ENCODE assay signal across 8 mouse cellular contexts in the genomic region with DNA sequence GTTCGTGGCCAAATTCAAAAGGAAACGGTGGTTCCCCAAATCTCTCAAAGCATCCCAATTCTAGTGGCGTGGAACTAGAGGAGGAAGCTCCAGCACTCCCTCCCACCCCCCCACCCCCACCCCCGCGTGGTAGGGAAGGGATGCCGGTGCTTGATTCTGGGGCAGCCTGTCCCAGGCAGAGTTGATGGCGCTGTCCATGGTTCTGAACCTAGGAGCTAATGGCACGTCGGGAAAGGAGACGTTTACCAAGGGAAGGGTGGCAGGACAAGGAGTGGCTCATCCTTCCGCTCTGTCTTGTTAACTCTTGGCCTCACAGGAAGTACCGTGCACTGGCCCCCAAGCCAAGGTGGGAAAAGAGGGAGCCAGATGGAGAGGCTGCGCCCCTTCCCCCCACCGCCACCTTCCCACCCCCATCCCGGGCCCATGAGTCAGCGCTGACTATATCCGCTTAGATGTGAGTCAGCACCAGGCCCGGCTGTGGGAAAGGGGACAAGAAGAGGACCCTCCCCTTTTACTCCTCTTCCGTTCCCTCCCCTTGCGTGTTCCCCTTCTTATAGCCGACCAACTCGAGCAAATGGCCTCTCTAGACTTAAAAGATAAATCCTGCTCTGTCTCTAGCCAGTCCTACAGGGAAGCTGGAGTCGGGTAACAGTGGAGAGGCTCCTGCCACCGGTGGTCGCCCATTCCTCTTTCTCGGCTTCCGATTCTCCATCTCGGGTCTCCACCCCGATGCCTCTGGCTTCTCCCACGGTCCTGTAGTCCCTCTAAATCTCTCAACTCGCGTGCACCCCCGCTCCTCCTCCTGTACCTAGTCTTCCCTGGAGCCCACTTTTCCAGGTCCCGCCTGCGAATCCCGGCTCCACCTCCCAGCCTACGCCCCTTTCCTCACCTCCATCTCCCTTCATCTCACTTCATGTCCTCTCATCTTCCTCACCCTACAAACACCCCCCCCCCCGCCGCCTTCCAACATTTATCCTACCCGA. TPM values are rescaled to one million over a fixed set of nuclear protein-coding genes. Genes with fewer than 3 reads are reported as not detected.
A peak's percentile ranks its signal among the peaks of the same experiment; 100 is the strongest.
DNase-seq lines count a peak whose midpoint lies in the region; ATAC-seq and TF ChIP-seq lines count a peak whose summit lies in the region.

No protein-coding gene starts in this region.

- WGBS in thymus, adult 2 months: 4% methylated on average over 40 of the region's 40 CpGs
- WGBS in forebrain, embryonic 16.5 days: under 1% methylated on average over 38 of the region's 40 CpGs
- 1% methylated on average over 40 of the region's 40 CpGs for WGBS in kidney, embryonic 14.5 days

- H3K9me3 ChIP-seq in forebrain, embryonic 16.5 days (ENCODE audit: control insufficient read depth, low read length): no peaks in the 10 kb centered on the region
- H3K9me3 ChIP-seq in kidney, embryonic 14.5 days (ENCODE audit: control insufficient read depth, low read length): no peaks in the 10 kb centered on the region

- no peak for TF ChIP-seq POLR2A in thymus, adult 2 months (IDR thresholded peaks at IDR 0.05; ENCODE audit: control insufficient read depth, extremely low read depth, insufficient read depth, low read length, poor library complexity)

- peak overlapping the region; percentile 52 for H3K9ac ChIP-seq in forebrain, embryonic 16.5 days (replicated peaks; ENCODE audit: low read depth, low read length)
- H3K9ac ChIP-seq in kidney, embryonic 14.5 days (ENCODE audit: low read depth, low read length): no peak overlapping the region

- no peaks in the 10 kb centered on the region for H3K4me1 ChIP-seq in thymus, adult 2 months (replicated peaks; ENCODE audit: control insufficient read depth, insufficient read depth, low read length)
- peaks cover 12% of the 10 kb centered on the region for H3K4me1 ChIP-seq in forebrain, embryonic 16.5 days (replicated peaks; ENCODE audit: control insufficient read depth, insufficient read depth, low read length)
- H3K4me1 ChIP-seq in kidney, embryonic 14.5 days (ENCODE audit: control insufficient read depth, insufficient read depth, low read length): no peaks in the 10 kb centered on the region

- DNase-seq in thymus, adult 2 months: peak; percentile 54
- DNase-seq in thymus, adult 18-20 months: no peak
- DNase-seq in c-Kit-positive CD71-negative TER-119-negative erythroid progenitor cells, embryonic 14.5 days (ENCODE audit: low read depth): peak; percentile 74
- DNase-seq in lung, postnatal 25 days (ENCODE audit: low spot score): peak; percentile 38
- peak; percentile 78 for DNase-seq in retina, embryonic 14.5 days (ENCODE audit: low spot score)

- H3K36me3 ChIP-seq in thymus, adult 2 months (ENCODE audit: control insufficient read depth, insufficient read depth, low read length): no peaks in the 10 kb centered on the region
- H3K36me3 ChIP-seq in forebrain, embryonic 16.5 days (ENCODE audit: control insufficient read depth, insufficient read depth): no peaks in the 10 kb centered on the region
- H3K36me3 ChIP-seq in kidney, embryonic 14.5 days (ENCODE audit: control insufficient read depth, insufficient read depth, low read length): no peaks in the 10 kb centered on the region

- no peak for TF ChIP-seq CTCF in thymus, adult 2 months (IDR thresholded peaks at IDR 0.05; ENCODE audit: borderline replicate concordance, control insufficient read depth, extremely low read depth, insufficient read depth, low read length, poor library complexity)

- H3K4me2 ChIP-seq in forebrain, embryonic 16.5 days (ENCODE audit: low read length): peak overlapping the region; percentile 68
- no peak overlapping the region; the same call in 1 of the 2 replicates for H3K4me2 ChIP-seq in kidney, embryonic 14.5 days (replicated peaks; ENCODE audit: low read depth, low read length)

- H3K27ac ChIP-seq in thymus, adult 2 months (ENCODE audit: control insufficient read depth, insufficient read depth, low read length): no peak overlapping the region
- no peak overlapping the region for H3K27ac ChIP-seq in forebrain, embryonic 16.5 days (ENCODE audit: low read length)
- no peak overlapping the region for H3K27ac ChIP-seq in kidney, embryonic 14.5 days (ENCODE audit: low read depth, low read length)

- peaks cover 7% of the 10 kb centered on the region; the same call in 1 of the 2 replicates for H3K27me3 ChIP-seq in thymus, adult 2 months (ENCODE audit: control insufficient read depth, insufficient read depth, low read length)
- peaks cover 41% of the 10 kb centered on the region for H3K27me3 ChIP-seq in forebrain, embryonic 16.5 days (replicated peaks; ENCODE audit: control insufficient read depth, insufficient read depth, low read length)
- H3K27me3 ChIP-seq in kidney, embryonic 14.5 days (ENCODE audit: control insufficient read depth, insufficient read depth, low read length): peaks cover 31% of the 10 kb centered on the region

- peak; percentile 65 for ATAC-seq in forebrain, embryonic 16.5 days
- peak; percentile 49 for ATAC-seq in kidney, embryonic 14.5 days (ENCODE audit: low FRiP score, low TSS enrichment)
- ATAC-seq in erythroid progenitor cell, adult 5-6 weeks (replicated peaks; ENCODE audit: low FRiP score, poor library complexity, severe bottlenecking): no peak

- no peak overlapping the region for H3K4me3 ChIP-seq in thymus, adult 2 months (ENCODE audit: control insufficient read depth, insufficient read depth, low read length)
- peak overlapping the region; percentile 51 for H3K4me3 ChIP-seq in forebrain, embryonic 16.5 days (replicated peaks; ENCODE audit: low read length)
- peak overlapping the region; percentile 16 for H3K4me3 ChIP-seq in kidney, embryonic 14.5 days (ENCODE audit: low read length)

RNA-seq across cellular contexts. Expression of a gene that starts 1.0 kb away (rescaled TPM):
- polyA plus RNA-seq in thymus, adult 2 months (2012; rRNA removed): 2.6 and 3.0 TPM in 2 replicates
- polyA plus RNA-seq in forebrain, embryonic 16.5 days (2015; fragmentation: Nextera tagmentation; extraction: Ambion mirVana): 6.1 and 10.7 TPM in 2 replicates
- 0.08 TPM in 1 of 2 replicates, not detected in the other for polyA plus RNA-seq in kidney, embryonic 14.5 days (2014; fragmentation: Nextera tagmentation; extraction: Ambion mirVana)
- not detected in 2 replicates for total RNA-seq in erythroid progenitor cell, adult 5-6 weeks (2015; ENCODE audit: low replicate concordance)
- not detected in 2 replicates for total RNA-seq in erythroid progenitor cell, adult 5-6 weeks (2017; ENCODE audit: low replicate concordance)

RNA-seq across cellular contexts. Expression of a gene that starts 15.0 kb away (rescaled TPM):
- polyA plus RNA-seq in thymus, adult 2 months (2012; rRNA removed): 5.6 and 9.0 TPM in 2 replicates
- polyA plus RNA-seq in forebrain, embryonic 16.5 days (2015; fragmentation: Nextera tagmentation; extraction: Ambion mirVana): 29.3 and 76.1 TPM in 2 replicates
- polyA plus RNA-seq in kidney, embryonic 14.5 days (2014; fragmentation: Nextera tagmentation; extraction: Ambion mirVana): not detected in 2 replicates
- not detected in 2 replicates for total RNA-seq in erythroid progenitor cell, adult 5-6 weeks (2015; ENCODE audit: low replicate concordance)
- not detected in 2 replicates for total RNA-seq in erythroid progenitor cell, adult 5-6 weeks (2017; ENCODE audit: low replicate concordance)

RNA-seq across cellular contexts. Expression of a gene that starts 27.1 kb away (rescaled TPM):
- polyA plus RNA-seq in thymus, adult 2 months (2012; rRNA removed): 19.9 and 22.3 TPM in 2 replicates
- 51.5 and 59.3 TPM in 2 replicates for polyA plus RNA-seq in forebrain, embryonic 16.5 days (2015; fragmentation: Nextera tagmentation; extraction: Ambion mirVana)
- 13.2 and 14.4 TPM in 2 replicates for polyA plus RNA-seq in kidney, embryonic 14.5 days (2014; fragmentation: Nextera tagmentation; extraction: Ambion mirVana)
- 154 and 158 TPM in 2 replicates for total RNA-seq in erythroid progenitor cell, adult 5-6 weeks (2015; ENCODE audit: low replicate concordance)
- total RNA-seq in erythroid progenitor cell, adult 5-6 weeks (2017; ENCODE audit: low replicate concordance): 356 and 386 TPM in 2 replicates

RNA-seq across cellular contexts. Expression of a gene that starts 31.4 kb away (rescaled TPM):
- polyA plus RNA-seq in thymus, adult 2 months (2012; rRNA removed): not detected in 2 replicates
- not detected in 2 replicates for polyA plus RNA-seq in forebrain, embryonic 16.5 days (2015; fragmentation: Nextera tagmentation; extraction: Ambion mirVana)
- polyA plus RNA-seq in kidney, embryonic 14.5 days (2014; fragmentation: Nextera tagmentation; extraction: Ambion mirVana): not detected in 2 replicates
- not detected in 2 replicates for total RNA-seq in erythroid progenitor cell, adult 5-6 weeks (2015; ENCODE audit: low replicate concordance)
- total RNA-seq in erythroid progenitor cell, adult 5-6 weeks (2017; ENCODE audit: low replicate concordance): not detected in 2 replicates

RNA-seq across cellular contexts. Expression of a gene that starts 43.6 kb away (rescaled TPM):
- polyA plus RNA-seq in thymus, adult 2 months (2012; rRNA removed): 139 and 162 TPM in 2 replicates
- polyA plus RNA-seq in forebrain, embryonic 16.5 days (2015; fragmentation: Nextera tagmentation; extraction: Ambion mirVana): 18.6 and 18.7 TPM in 2 replicates
- polyA plus RNA-seq in kidney, embryonic 14.5 days (2014; fragmentation: Nextera tagmentation; extraction: Ambion mirVana): 31.6 and 32.1 TPM in 2 replicates
- 474 and 550 TPM in 2 replicates for total RNA-seq in erythroid progenitor cell, adult 5-6 weeks (2015; ENCODE audit: low replicate concordance)
- total RNA-seq in erythroid progenitor cell, adult 5-6 weeks (2017; ENCODE audit: low replicate concordance): 246 TPM in 2 replicates

Comparison
In these comparisons a context has a peak if more than half of its experiments do, and no peak if none do; other contexts are left out.
1. DNase-seq: peak in thymus, adult 2 months (single experiment), c-Kit-positive CD71-negative TER-119-negative erythroid progenitor cells, embryonic 14.5 days (single experiment), lung, postnatal 25 days (single experiment) and retina, embryonic 14.5 days (single experiment); none in thymus, adult 18-20 months (0 of 2).